Mouse (Mus musculus) lung, embryonic 14.5 days (tissue): Measurements from ENCODE around the gene Olfr781. TPM values are rescaled to one million over a fixed set of nuclear protein-coding genes. Genes with fewer than 3 reads are reported as not detected.

Source experiments
- polyA plus RNA-seq: library from polyadenylated mRNA; unstranded; fragments of >200 nt; fragmentation: Nextera tagmentation; extraction: Ambion mirVana; gene quantifications from 2 replicates; pipeline ENCODE4 v1.2.1, GENCODE M21; 2014

Gene Olfr781
- polyA plus RNA-seq, 1 experiment from 2014 or later, result not detected

Other genes with a start within 250 kb of the Olfr781 start
- gene Olfr767, start 245.9 kb upstream of the Olfr781 start, polyA plus RNA-seq, result not detected in 2 replicates
- gene Olfr768, start 229.5 kb upstream of the Olfr781 start, polyA plus RNA-seq, result not detected in 2 replicates
- not detected in 2 replicates for gene Olfr769, start 211.0 kb upstream of the Olfr781 start, polyA plus RNA-seq
- not detected in 2 replicates for gene Olfr770, start 189.9 kb upstream of the Olfr781 start, polyA plus RNA-seq
- not detected in 2 replicates for gene Olfr771, start 164.1 kb upstream of the Olfr781 start, polyA plus RNA-seq
- not detected in 2 replicates for gene Olfr772, start 150.9 kb upstream of the Olfr781 start, polyA plus RNA-seq
- gene Olfr773, start 141.4 kb upstream of the Olfr781 start, polyA plus RNA-seq, result not detected in 2 replicates
- not detected in 2 replicates for gene Olfr774, start 92.7 kb upstream of the Olfr781 start, polyA plus RNA-seq
- not detected in 2 replicates for gene Olfr775, start 80.4 kb upstream of the Olfr781 start, polyA plus RNA-seq
- gene Olfr776, start 69.7 kb upstream of the Olfr781 start, polyA plus RNA-seq, result not detected in 2 replicates
- not detected in 2 replicates for gene Olfr777, start 57.4 kb upstream of the Olfr781 start, polyA plus RNA-seq
- gene Olfr780, start 10.7 kb upstream of the Olfr781 start, polyA plus RNA-seq, result not detected in 2 replicates
- not detected in 2 replicates for gene Olfr782, start 20.0 kb downstream of the Olfr781 start, polyA plus RNA-seq
- gene Olfr784, start 55.2 kb downstream of the Olfr781 start, polyA plus RNA-seq, result 0.05 and 0.08 TPM in 2 replicates
- gene Olfr785, start 76.6 kb downstream of the Olfr781 start, polyA plus RNA-seq, result not detected in 2 replicates
- gene Olfr786, start 98.5 kb downstream of the Olfr781 start, polyA plus RNA-seq, result not detected in 2 replicates
- not detected in 2 replicates for gene Olfr787, start 133.0 kb downstream of the Olfr781 start, polyA plus RNA-seq
- gene Olfr788, start 142.1 kb downstream of the Olfr781 start, polyA plus RNA-seq, result not detected in 2 replicates
- not detected in 2 replicates for gene Olfr789, start 155.9 kb downstream of the Olfr781 start, polyA plus RNA-seq
- not detected in 2 replicates for gene Olfr790, start 169.6 kb downstream of the Olfr781 start, polyA plus RNA-seq
- gene Olfr791, start 192.9 kb downstream of the Olfr781 start, polyA plus RNA-seq, result not detected in 2 replicates
- not detected in 2 replicates for gene Olfr792, start 210.3 kb downstream of the Olfr781 start, polyA plus RNA-seq
- not detected in 2 replicates for gene Olfr794, start 238.8 kb downstream of the Olfr781 start, polyA plus RNA-seq